Mouse (Mus musculus) forelimb bud, embryonic 11.5 days (tissue): ENCODE measurements around the gene Myh10.

ENCODE experiments used
- DNase-seq: peaks from one replicate; pipeline ENCODE4 v3.0.0-alpha.2; 2012; ENCODE audit warnings: low read depth, low spot score

Myh10 gene

DNA sequence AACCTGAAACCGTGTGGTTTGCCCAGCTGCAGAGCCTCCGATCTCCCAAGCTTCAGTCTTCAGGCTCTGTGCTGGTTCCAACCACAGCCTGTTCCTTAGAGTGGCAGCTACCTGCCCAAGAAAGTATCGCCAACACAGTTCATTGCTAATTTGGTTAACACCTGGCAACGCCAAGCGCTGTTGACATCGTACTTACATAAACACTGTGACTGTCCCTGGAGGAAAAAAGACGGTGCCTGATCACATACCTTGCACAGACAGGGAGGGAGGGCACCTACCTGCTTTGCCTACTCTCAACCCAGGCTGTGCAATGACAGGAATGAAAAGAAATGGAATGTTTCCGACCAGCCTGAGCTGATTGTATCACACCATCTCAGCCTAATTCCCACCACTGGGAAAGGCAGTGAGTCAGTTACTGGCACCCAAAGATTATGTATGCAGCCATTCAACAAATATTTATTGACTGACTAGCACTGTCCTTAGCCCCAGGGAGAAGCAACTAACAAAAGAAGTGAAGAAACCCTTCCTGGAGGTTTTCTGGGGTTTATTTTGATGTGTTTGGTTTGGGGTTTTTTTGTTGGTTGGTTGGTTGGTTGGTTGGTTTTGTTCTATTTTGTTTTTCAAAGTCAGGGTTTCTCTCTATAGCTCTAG lies 168.7 kb downstream of the Myh10 start:
- no peak for DNase-seq

DNA sequence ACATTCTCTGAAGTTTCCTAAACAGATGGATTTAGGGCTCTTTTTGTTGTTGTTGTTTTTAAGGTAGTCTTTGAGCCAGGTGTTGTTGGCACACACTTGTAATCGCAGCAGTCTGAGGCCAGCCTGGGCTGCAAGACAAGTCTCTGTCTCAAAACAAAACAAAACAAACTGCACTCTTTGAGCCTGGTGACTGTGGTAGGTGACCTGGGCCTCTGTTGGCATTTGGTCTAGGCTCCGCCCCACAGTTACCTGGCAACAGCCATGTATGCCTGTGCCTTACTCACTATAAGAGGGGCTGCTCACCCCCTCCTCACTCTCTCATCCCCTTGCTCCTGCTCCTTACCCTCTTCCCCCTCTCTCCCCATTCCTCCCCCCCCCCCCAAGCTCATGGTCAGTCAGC lies 170.9 kb downstream of the Myh10 start:
- no peak for DNase-seq

DNA sequence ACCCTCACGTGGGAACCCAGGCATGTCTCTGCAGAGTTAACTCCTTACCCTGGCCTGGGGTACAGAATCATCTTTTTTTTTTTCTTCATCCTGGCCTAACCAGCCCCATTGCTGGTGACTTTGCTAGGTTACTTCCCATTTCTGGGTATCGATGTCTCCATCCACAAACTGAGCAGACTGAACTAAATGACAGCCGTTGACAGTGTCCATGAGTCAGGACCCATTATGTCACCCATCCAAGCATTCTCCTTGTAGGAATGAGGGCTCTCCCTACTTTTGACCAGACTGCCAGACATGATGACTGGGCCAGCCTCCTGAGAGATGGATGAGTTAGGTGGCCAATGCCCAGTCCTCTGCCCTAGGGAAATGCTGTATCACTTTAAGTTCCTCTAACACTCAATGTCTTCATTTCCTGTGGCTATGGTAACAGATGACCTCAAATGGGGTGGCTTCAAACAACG lies 172.3 kb downstream of the Myh10 start:
- DNase-seq: no peak

DNA sequence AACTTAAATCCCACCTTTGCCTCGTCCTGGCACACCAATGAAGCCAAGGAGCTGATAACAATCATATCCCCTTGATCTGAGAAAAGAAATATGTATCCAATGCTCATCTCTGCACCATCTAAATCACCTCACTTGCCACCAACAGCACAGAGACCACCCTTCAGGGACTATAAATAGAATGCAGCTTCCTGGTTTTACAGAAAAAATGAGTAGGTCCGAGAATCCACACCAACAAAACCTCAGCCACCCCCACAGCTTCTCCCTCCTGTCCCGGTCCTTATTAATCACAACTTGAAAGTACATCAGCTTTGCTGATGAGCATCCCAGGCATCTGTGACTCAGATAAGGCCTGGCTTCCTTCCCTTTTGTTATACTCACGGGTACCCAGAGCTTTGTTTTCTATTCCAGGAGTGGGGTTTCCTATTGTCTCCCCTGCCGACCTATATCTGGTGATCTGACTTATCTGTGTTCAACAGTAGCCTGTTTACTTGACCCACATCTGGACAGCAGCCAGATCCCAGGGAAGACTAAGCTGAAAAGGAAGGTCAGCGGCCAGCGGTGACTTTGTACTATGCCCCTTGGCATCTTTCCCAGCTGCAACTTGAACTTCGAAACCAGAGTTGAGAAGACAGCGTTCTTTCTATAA lies 173.3 kb downstream of the Myh10 start:
- DNase-seq: no peak
